ENCODE assay signal across 7 mouse cellular contexts in genomic region chr7:19361720-19362119, GRCm38 (mm10). TPM values are rescaled to one million over a fixed set of nuclear protein-coding genes. Genes with fewer than 3 reads are reported as not detected.
A peak's percentile ranks its signal among the peaks of the same experiment; 100 is the strongest.
DNase-seq lines count a peak whose midpoint lies in the region; ATAC-seq lines count a peak whose summit lies in the region.

No protein-coding gene starts in this region.

- 12% methylated on average over 16 of the region's 16 CpGs for WGBS in hindbrain, embryonic 16.5 days

- peak overlapping the region; percentile 75 for H3K4me3 ChIP-seq in hindbrain, embryonic 16.5 days (ENCODE audit: low read length)

- H3K36me3 ChIP-seq in hindbrain, embryonic 16.5 days (ENCODE audit: control insufficient read depth, insufficient read depth, low read length) = 0 out of 2 replicates have a peak, but pooled peaks cover 7% of the 10 kb centered on the region

- no peaks in the 10 kb centered on the region for H3K9me3 ChIP-seq in hindbrain, embryonic 16.5 days (ENCODE audit: control insufficient read depth, low read length)

- DNase-seq in cerebellum, adult 9-11 months = peak; percentile 84
- peak; percentile 63 to 70 for DNase-seq in gastrocnemius, adult 8-10 months (ENCODE audit: low spot score in 2 of 2)
- DNase-seq in left cerebral cortex, postnatal 25 days (ENCODE audit: low spot score in 2 of 2) = peak; percentile 59 to 62
- DNase-seq in spleen, adult 18-20 months = peak; percentile 57 to 79

- intact Hi-C loops in left cerebral cortex, postnatal 25 days (cut with DNase I) = no loop called here

- H3K27ac ChIP-seq in hindbrain, embryonic 16.5 days (ENCODE audit: low read depth, low read length) = no peak overlapping the region

- H3K4me1 ChIP-seq in hindbrain, embryonic 16.5 days (ENCODE audit: control insufficient read depth, insufficient read depth, low read depth, low read length) = peaks cover 20% of the 10 kb centered on the region

- peak overlapping the region; percentile 56 for H3K9ac ChIP-seq in hindbrain, embryonic 16.5 days (ENCODE audit: low read depth, low read length)

- H3K27me3 ChIP-seq in hindbrain, embryonic 16.5 days (replicated peaks; ENCODE audit: control insufficient read depth, insufficient read depth, low read length) = 0 out of 2 replicates have a peak, but pooled peaks cover 2% of the 10 kb centered on the region

- peak overlapping the region; percentile 99 for H3K4me2 ChIP-seq in hindbrain, embryonic 16.5 days (ENCODE audit: low read length)

- peak; percentile 36 for ATAC-seq in activated CD4-positive, CD25-positive, alpha-beta regulatory T cell, adult 4 months
- ATAC-seq in hindbrain, embryonic 16.5 days = no peak
- peak; percentile 40 for ATAC-seq in megakaryocyte progenitor cell, adult 5-6 weeks (replicated peaks; ENCODE audit: poor library complexity)

RNA-seq across cellular contexts. Expression of gene Ppp1r13l, which starts 2.2 kb away (rescaled TPM):
- under 1 TPM in 1 of 2 experiments, not detected in 1; 0.17 TPM for polyA plus RNA-seq in activated CD4-positive, CD25-positive, alpha-beta regulatory T cell, adult 4 months (2017; shearing (Covaris generic))
- 1 to 10 TPM; 2.8 to 6.3 (median 4.1) TPM for total RNA-seq in gastrocnemius, adult 8-10 months (2022)
- polyA plus RNA-seq in hindbrain, embryonic 16.5 days (2015; fragmentation: Nextera tagmentation; extraction: Ambion mirVana) = 1.5 and 1.9 TPM in 2 replicates
- 1 to 10 TPM; 5.4 to 9.9 TPM for total RNA-seq in left cerebral cortex, postnatal 25 days (2021)
- total RNA-seq in megakaryocyte progenitor cell, adult 5-6 weeks (2015) = 6.3 and 7.2 TPM in 2 replicates
- 0.74 and 1.2 TPM in 2 replicates for total RNA-seq in megakaryocyte progenitor cell, adult 5-6 weeks (2017)

RNA-seq across cellular contexts. Expression of gene Cd3eap, which starts 2.4 kb away (rescaled TPM):
- 10 to 100 TPM; 19.4 to 20.2 TPM for polyA plus RNA-seq in activated CD4-positive, CD25-positive, alpha-beta regulatory T cell, adult 4 months (2017; shearing (Covaris generic))
- 10 to 100 TPM in 3 of 4 experiments, 1 to 10 TPM in 1; 8.9 to 13.9 (median 11.2) TPM for total RNA-seq in gastrocnemius, adult 8-10 months (2022)
- polyA plus RNA-seq in hindbrain, embryonic 16.5 days (2015; fragmentation: Nextera tagmentation; extraction: Ambion mirVana) = 23.1 and 23.6 TPM in 2 replicates
- total RNA-seq in left cerebral cortex, postnatal 25 days (2021) = 10 to 100 TPM; 16.6 to 20.0 TPM
- total RNA-seq in megakaryocyte progenitor cell, adult 5-6 weeks (2015) = 11.1 and 13.6 TPM in 2 replicates
- 24.8 and 27.4 TPM in 2 replicates for total RNA-seq in megakaryocyte progenitor cell, adult 5-6 weeks (2017)

RNA-seq across cellular contexts. Expression of gene Ercc1, which starts 17.1 kb away (rescaled TPM):
- polyA plus RNA-seq in activated CD4-positive, CD25-positive, alpha-beta regulatory T cell, adult 4 months (2017; shearing (Covaris generic)) = 10 to 100 TPM; 61.1 to 72.3 TPM
- 10 to 100 TPM; 27.1 to 33.7 (median 28.7) TPM for total RNA-seq in gastrocnemius, adult 8-10 months (2022)
- polyA plus RNA-seq in hindbrain, embryonic 16.5 days (2015; fragmentation: Nextera tagmentation; extraction: Ambion mirVana) = 80.6 and 87.2 TPM in 2 replicates
- 10 to 100 TPM; 34.1 to 40.5 TPM for total RNA-seq in left cerebral cortex, postnatal 25 days (2021)
- 26.5 and 32.3 TPM in 2 replicates for total RNA-seq in megakaryocyte progenitor cell, adult 5-6 weeks (2015)
- 24.4 and 29.8 TPM in 2 replicates for total RNA-seq in megakaryocyte progenitor cell, adult 5-6 weeks (2017)

RNA-seq across cellular contexts. Expression of gene Ercc2, which starts 20.1 kb away (rescaled TPM):
- 10 to 100 TPM in 1 of 2 experiments, 1 to 10 TPM in 1; 4.7 to 10.8 TPM for polyA plus RNA-seq in activated CD4-positive, CD25-positive, alpha-beta regulatory T cell, adult 4 months (2017; shearing (Covaris generic))
- total RNA-seq in gastrocnemius, adult 8-10 months (2022) = 10 to 100 TPM in 2 of 4 experiments, 1 to 10 TPM in 2; 7.5 to 14.9 (median 10.4) TPM
- polyA plus RNA-seq in hindbrain, embryonic 16.5 days (2015; fragmentation: Nextera tagmentation; extraction: Ambion mirVana) = 22.6 and 25.1 TPM in 2 replicates
- total RNA-seq in left cerebral cortex, postnatal 25 days (2021) = 10 to 100 TPM; 31.9 to 32.3 TPM
- total RNA-seq in megakaryocyte progenitor cell, adult 5-6 weeks (2015) = 10.7 and 11.2 TPM in 2 replicates
- 26.5 and 31.6 TPM in 2 replicates for total RNA-seq in megakaryocyte progenitor cell, adult 5-6 weeks (2017)

RNA-seq across cellular contexts. Expression of gene Klc3, which starts 42.2 kb away (rescaled TPM):
- polyA plus RNA-seq in activated CD4-positive, CD25-positive, alpha-beta regulatory T cell, adult 4 months (2017; shearing (Covaris generic)) = 1 to 10 TPM; 3.1 to 6.0 TPM
- under 1 TPM in 3 of 4 experiments, not detected in 1; 0.21 to 0.40 (median 0.24) TPM for total RNA-seq in gastrocnemius, adult 8-10 months (2022)
- polyA plus RNA-seq in hindbrain, embryonic 16.5 days (2015; fragmentation: Nextera tagmentation; extraction: Ambion mirVana) = 2.2 and 2.5 TPM in 2 replicates
- 1 to 10 TPM; 1.8 to 2.4 TPM for total RNA-seq in left cerebral cortex, postnatal 25 days (2021)
- total RNA-seq in megakaryocyte progenitor cell, adult 5-6 weeks (2015) = not detected in 2 replicates
- total RNA-seq in megakaryocyte progenitor cell, adult 5-6 weeks (2017) = 0.10 TPM in 1 of 2 replicates, not detected in the other
